Mouse (Mus musculus) heart, adult 8-10 months (tissue): ENCODE measurements around the gene Gpx6. TPM values are rescaled to one million over a fixed set of nuclear protein-coding genes. Genes with fewer than 3 reads are reported as not detected.

Experiments
- DNase-seq: peaks from one replicate; pipeline ENCODE4 v3.0.0; 2022; ENCODE audit warnings: low spot score
- total RNA-seq, 4 experiments: library from RNA; stranded (reverse); gene quantifications; 2 replicates each; pipeline ENCODE4 v1.2.4; 2022

Gene Gpx6
- total RNA-seq, 4 experiments from 2014 or later, result not detected

- no peak for DNase-seq
Measured at GRCm38 (mm10) chr13:21322509-21323375, 10.8 kb downstream of the Gpx6 start.

GRCm38 (mm10) chr13:21323405-21323804 is 11.5 kb downstream of the Gpx6 start:
- DNase-seq, result no peak

- peak; percentile 10 for DNase-seq
Measured at GRCm38 (mm10) chr13:21326191-21326590, 14.3 kb downstream of the Gpx6 start.

- peak; percentile 78 for DNase-seq
Measured at GRCm38 (mm10) chr13:21326657-21327211, 14.8 kb downstream of the Gpx6 start.

GRCm38 (mm10) chr13:21327424-21327823 is 15.5 kb downstream of the Gpx6 start:
- DNase-seq, result no peak

- no peak for DNase-seq
Measured at GRCm38 (mm10) chr13:21346610-21347009, 34.7 kb downstream of the Gpx6 start, which contains the start of gene Olfr1367. TSS of gene Olfr1367 (plus strand) at chr13:21346910.

GRCm38 (mm10) chr13:21350593-21350992 is 38.7 kb downstream of the Gpx6 start:
- no peak for DNase-seq

GRCm38 (mm10) chr13:21362621-21363248 is 50.8 kb downstream of the Gpx6 start, which contains the start of gene Zscan12:
TSS of gene Zscan12 (plus strand) at chr13:21362820.
- peak; percentile 95 for DNase-seq

- DNase-seq, result no peak
Measured at GRCm38 (mm10) chr13:21363719-21364118, 51.8 kb downstream of the Gpx6 start.

GRCm38 (mm10) chr13:21366635-21367034 is 54.7 kb downstream of the Gpx6 start:
- DNase-seq, result no peak

Other genes starting within 250 kb of the Gpx6 start
- gene Olfr1370, start 237.2 kb upstream of the Gpx6 start, total RNA-seq, result not detected
- gene Olfr1369-ps1, start 200.6 kb upstream of the Gpx6 start, total RNA-seq, result not detected
- not detected for gene Olfr263, start 182.5 kb upstream of the Gpx6 start, total RNA-seq
- not detected for gene Olfr1368, start 166.3 kb upstream of the Gpx6 start, total RNA-seq
- 10 to 100 TPM; 17.7 to 20.3 (median 19.3) TPM for gene Trim27, start 132.7 kb upstream of the Gpx6 start, total RNA-seq
- not detected for gene Gpx5, start 19.4 kb upstream of the Gpx6 start, total RNA-seq
- gene Olfr1367, start 34.8 kb downstream of the Gpx6 start, total RNA-seq, result not detected
- gene Zscan12, start 50.7 kb downstream of the Gpx6 start, total RNA-seq, result 1 to 10 TPM; 4.5 to 6.0 (median 5.0) TPM
- 10 to 100 TPM; 24.4 to 26.7 (median 26.1) TPM for gene Zkscan3, start 90.6 kb downstream of the Gpx6 start, total RNA-seq
- gene Pgbd1, start 128.9 kb downstream of the Gpx6 start, total RNA-seq, result under 1 TPM; 0.30 to 0.50 (median 0.35) TPM
- 10 to 100 TPM; 20.5 to 25.0 (median 21.7) TPM for gene Zscan26, start 141.6 kb downstream of the Gpx6 start, total RNA-seq
- gene Nkapl, start 156.4 kb downstream of the Gpx6 start, total RNA-seq, result 1 to 10 TPM in 1 of 4 experiments, under 1 TPM in 3; 0.17 to 1.1 (median 0.41) TPM
- gene Zkscan4, start 166.8 kb downstream of the Gpx6 start, total RNA-seq, result 1 to 10 TPM; 1.0 to 1.5 (median 1.1) TPM
- not detected for gene Gm10065, start 167.3 kb downstream of the Gpx6 start, total RNA-seq
- 10 to 100 TPM; 24.1 to 26.8 (median 25.8) TPM for gene AK157302, start 183.1 kb downstream of the Gpx6 start, total RNA-seq
- 100 to 1,000 TPM; 207 to 244 (median 213) TPM for gene Gm11273, start 189.3 kb downstream of the Gpx6 start, total RNA-seq
- gene Zkscan8, start 219.0 kb downstream of the Gpx6 start, total RNA-seq, result 10 to 100 TPM; 10.5 to 13.0 (median 10.8) TPM
- gene Olfr1366, start 230.7 kb downstream of the Gpx6 start, total RNA-seq, result not detected
- not detected for gene Olfr1535, start 247.8 kb downstream of the Gpx6 start, total RNA-seq